Mouse (Mus musculus): ENCODE measurements around the gene Zmynd8.

- no peak for TF ChIP-seq CTCF (IDR thresholded peaks at IDR 0.05; ENCODE audit: low read depth, low read length)
- no peak for TF ChIP-seq POLR2AphosphoS5 (IDR thresholded peaks at IDR 0.05; ENCODE audit: insufficient replicate concordance, low read depth, low read length)
Observed at GRCm38 (mm10) chr2:165839317-165839652, 59.5 kb downstream of the Zmynd8 start.

All from G1E (cell line).